Mouse (Mus musculus): ENCODE measurements around the gene Kcnip4. TPM values are rescaled to one million over a fixed set of nuclear protein-coding genes. Genes with fewer than 3 reads are reported as not detected.

Gene Kcnip4
- polyA plus RNA-seq, 1 experiment from 2014 or later = 21.3 TPM

- 74% methylated on average over 4 of the region's 4 CpGs for WGBS
- ATAC-seq (ENCODE audit: low FRiP score) = no peak
These were observed 1006.7 kb downstream of the Kcnip4 start for GRCm38 (mm10) chr5:48518035-48518434.

GRCm38 (mm10) chr5:48513354-48513753, 1011.4 kb downstream of the Kcnip4 start:
- H3K4me2 ChIP-seq (replicated peaks) = no peak overlapping the region
- WGBS = 20% methylated on average over 1 of the region's 1 CpGs
- 0 out of 2 replicates have a peak, but pooled peaks cover 6% of the 10 kb centered on the region for H3K4me1 ChIP-seq (replicated peaks; ENCODE audit: control insufficient read depth, insufficient read depth, low read length)
- ATAC-seq (ENCODE audit: low FRiP score) = no peak
- no peaks in the 10 kb centered on the region for H3K27me3 ChIP-seq (ENCODE audit: control insufficient read depth, insufficient read depth, low read length)
- H3K9ac ChIP-seq = no peak overlapping the region
- no peak for DNase-seq (ENCODE audit: low spot score)
- no peaks in the 10 kb centered on the region for H3K36me3 ChIP-seq (replicated peaks; ENCODE audit: control insufficient read depth, insufficient read depth)
- no peak overlapping the region for H3K27ac ChIP-seq
- no peaks in the 10 kb centered on the region for H3K9me3 ChIP-seq (ENCODE audit: control insufficient read depth, low read length)
- H3K4me3 ChIP-seq (replicated peaks; ENCODE audit: low read length) = no peak overlapping the region

More at GRCm38 (mm10) chr5:48518035-48518434, 1006.7 kb downstream of the Kcnip4 start:
- H3K4me2 ChIP-seq (replicated peaks) = no peak overlapping the region
- no peaks in the 10 kb centered on the region for H3K9me3 ChIP-seq (ENCODE audit: control insufficient read depth, low read length)
- H3K27me3 ChIP-seq (ENCODE audit: control insufficient read depth, insufficient read depth, low read length) = no peaks in the 10 kb centered on the region
- DNase-seq (ENCODE audit: low spot score) = no peak
- no peaks in the 10 kb centered on the region for H3K36me3 ChIP-seq (replicated peaks; ENCODE audit: control insufficient read depth, insufficient read depth)
- no peak overlapping the region for H3K9ac ChIP-seq
- no peak overlapping the region for H3K27ac ChIP-seq
- no peak overlapping the region for H3K4me3 ChIP-seq (replicated peaks; ENCODE audit: low read length)
- H3K4me1 ChIP-seq (replicated peaks; ENCODE audit: control insufficient read depth, insufficient read depth, low read length) = no peaks in the 10 kb centered on the region

GRCm38 (mm10) chr5:48511357-48511756, 1013.4 kb downstream of the Kcnip4 start:
- WGBS = 94% methylated on average over 1 of the region's 1 CpGs

GRCm38 (mm10) chr5:48510241-48510640, 1014.5 kb downstream of the Kcnip4 start:
- 57% methylated on average over 12 of the region's 12 CpGs for WGBS
- DNase-seq (ENCODE audit: low spot score) (no peak), ATAC-seq (ENCODE audit: low FRiP score) (no peak)
- Histone ChIP-seq H3K36me3 (replicated peaks; ENCODE audit: control insufficient read depth, insufficient read depth) (no peaks in the 10 kb centered on the region), H3K9me3 (ENCODE audit: control insufficient read depth, low read length) (no peaks in the 10 kb centered on the region), H3K27me3 (ENCODE audit: control insufficient read depth, insufficient read depth, low read length) (no peaks in the 10 kb centered on the region), H3K9ac (no peak overlapping the region), H3K4me2 (replicated peaks) (no peak overlapping the region), H3K4me3 (replicated peaks; ENCODE audit: low read length) (no peak overlapping the region), H3K4me1 (replicated peaks; ENCODE audit: control insufficient read depth, insufficient read depth, low read length) (0 out of 2 replicates have a peak, but pooled peaks cover 6% of the 10 kb centered on the region), H3K27ac (no peak overlapping the region)

More at GRCm38 (mm10) chr5:48511357-48511756, 1013.4 kb downstream of the Kcnip4 start:
- Histone ChIP-seq H3K27ac (no peak overlapping the region), H3K9me3 (ENCODE audit: control insufficient read depth, low read length) (no peaks in the 10 kb centered on the region), H3K4me2 (replicated peaks) (no peak overlapping the region), H3K36me3 (replicated peaks; ENCODE audit: control insufficient read depth, insufficient read depth) (no peaks in the 10 kb centered on the region), H3K27me3 (ENCODE audit: control insufficient read depth, insufficient read depth, low read length) (no peaks in the 10 kb centered on the region), H3K4me1 (replicated peaks; ENCODE audit: control insufficient read depth, insufficient read depth, low read length) (0 out of 2 replicates have a peak, but pooled peaks cover 6% of the 10 kb centered on the region), H3K4me3 (replicated peaks; ENCODE audit: low read length) (no peak overlapping the region), H3K9ac (no peak overlapping the region)
- no peak for ATAC-seq (ENCODE audit: low FRiP score)
- no peak for DNase-seq (ENCODE audit: low spot score)

GRCm38 (mm10) chr5:48509194-48509930, 1015.3 kb downstream of the Kcnip4 start:
- H3K27ac ChIP-seq = no peak overlapping the region
- ATAC-seq (ENCODE audit: low FRiP score) = no peak
- H3K4me2 ChIP-seq (replicated peaks) = no peak overlapping the region
- WGBS = 71% methylated on average over 18 of the region's 18 CpGs
- DNase-seq (ENCODE audit: low spot score) = no peak
- H3K9me3 ChIP-seq (ENCODE audit: control insufficient read depth, low read length) = no peaks in the 10 kb centered on the region
- 0 out of 2 replicates have a peak, but pooled peaks cover 6% of the 10 kb centered on the region for H3K4me1 ChIP-seq (replicated peaks; ENCODE audit: control insufficient read depth, insufficient read depth, low read length)
- H3K4me3 ChIP-seq (replicated peaks; ENCODE audit: low read length) = no peak overlapping the region
- H3K9ac ChIP-seq = no peak overlapping the region
- no peaks in the 10 kb centered on the region for H3K27me3 ChIP-seq (ENCODE audit: control insufficient read depth, insufficient read depth, low read length)
- no peaks in the 10 kb centered on the region for H3K36me3 ChIP-seq (replicated peaks; ENCODE audit: control insufficient read depth, insufficient read depth)

- H3K4me1 ChIP-seq (replicated peaks; ENCODE audit: control insufficient read depth, insufficient read depth, low read length) = no peaks in the 10 kb centered on the region
- H3K4me2 ChIP-seq (replicated peaks) = no peak overlapping the region
- WGBS = 87% methylated on average over 3 of the region's 3 CpGs
- no peak for DNase-seq (ENCODE audit: low spot score)
- no peaks in the 10 kb centered on the region for H3K27me3 ChIP-seq (ENCODE audit: control insufficient read depth, insufficient read depth, low read length)
- no peak overlapping the region for H3K4me3 ChIP-seq (replicated peaks; ENCODE audit: low read length)
- H3K9ac ChIP-seq = no peak overlapping the region
- no peak for ATAC-seq (ENCODE audit: low FRiP score)
- H3K36me3 ChIP-seq (replicated peaks; ENCODE audit: control insufficient read depth, insufficient read depth) = no peaks in the 10 kb centered on the region
- H3K27ac ChIP-seq = no peak overlapping the region
- H3K9me3 ChIP-seq (ENCODE audit: control insufficient read depth, low read length) = no peaks in the 10 kb centered on the region
These were observed 1021.6 kb downstream of the Kcnip4 start for GRCm38 (mm10) chr5:48503094-48503493.

- no peaks in the 10 kb centered on the region for H3K36me3 ChIP-seq (replicated peaks; ENCODE audit: control insufficient read depth, insufficient read depth)
- H3K4me2 ChIP-seq (replicated peaks) = no peak overlapping the region
- H3K27ac ChIP-seq = no peak overlapping the region
- no peaks in the 10 kb centered on the region for H3K27me3 ChIP-seq (ENCODE audit: control insufficient read depth, insufficient read depth, low read length)
- DNase-seq (ENCODE audit: low spot score) (no peak), ATAC-seq (ENCODE audit: low FRiP score) (no peak)
- H3K9me3 ChIP-seq (ENCODE audit: control insufficient read depth, low read length) = no peaks in the 10 kb centered on the region
- H3K9ac ChIP-seq = no peak overlapping the region
- H3K4me3 ChIP-seq (replicated peaks; ENCODE audit: low read length) = no peak overlapping the region
- no peaks in the 10 kb centered on the region for H3K4me1 ChIP-seq (replicated peaks; ENCODE audit: control insufficient read depth, insufficient read depth, low read length)
These were observed 1022.3 kb downstream of the Kcnip4 start for GRCm38 (mm10) chr5:48502442-48502841.

- WGBS = 80% methylated on average over 5 of the region's 5 CpGs
- H3K27me3 ChIP-seq (ENCODE audit: control insufficient read depth, insufficient read depth, low read length) = no peaks in the 10 kb centered on the region
These were observed 1024.5 kb downstream of the Kcnip4 start for GRCm38 (mm10) chr5:48500204-48500603.

GRCm38 (mm10) chr5:48490864-48491477, 1033.7 kb downstream of the Kcnip4 start:
- no peak overlapping the region for H3K27ac ChIP-seq
- peaks cover 6% of the 10 kb centered on the region; the same call in 1 of the 2 replicates for H3K4me1 ChIP-seq (replicated peaks; ENCODE audit: control insufficient read depth, insufficient read depth, low read length)
- H3K36me3 ChIP-seq (replicated peaks; ENCODE audit: control insufficient read depth, insufficient read depth) = no peaks in the 10 kb centered on the region
- H3K4me2 ChIP-seq (replicated peaks) = no peak overlapping the region
- H3K27me3 ChIP-seq (ENCODE audit: control insufficient read depth, insufficient read depth, low read length) = no peaks in the 10 kb centered on the region
- H3K9ac ChIP-seq = no peak overlapping the region
- ATAC-seq (ENCODE audit: low FRiP score) (no peak), DNase-seq (ENCODE audit: low spot score) (no peak)
- 82% methylated on average over 3 of the region's 3 CpGs for WGBS
- H3K4me3 ChIP-seq (replicated peaks; ENCODE audit: low read length) = no peak overlapping the region
- no peaks in the 10 kb centered on the region for H3K9me3 ChIP-seq (ENCODE audit: control insufficient read depth, low read length)

More at GRCm38 (mm10) chr5:48500204-48500603, 1024.5 kb downstream of the Kcnip4 start:
- H3K4me1 ChIP-seq (replicated peaks; ENCODE audit: control insufficient read depth, insufficient read depth, low read length) = no peaks in the 10 kb centered on the region
- DNase-seq (ENCODE audit: low spot score) (no peak), ATAC-seq (ENCODE audit: low FRiP score) (no peak)
- H3K9me3 ChIP-seq (ENCODE audit: control insufficient read depth, low read length) = no peaks in the 10 kb centered on the region
- H3K4me2 ChIP-seq (replicated peaks) = no peak overlapping the region
- H3K4me3 ChIP-seq (replicated peaks; ENCODE audit: low read length) = no peak overlapping the region
- no peak overlapping the region for H3K9ac ChIP-seq
- H3K36me3 ChIP-seq (replicated peaks; ENCODE audit: control insufficient read depth, insufficient read depth) = no peaks in the 10 kb centered on the region
- H3K27ac ChIP-seq = no peak overlapping the region

Data from hindbrain, embryonic 14.5 days (tissue).